Mouse (Mus musculus) neutrophil, adult 5-6 weeks (primary cell): ENCODE data around the gene Ccdc141. TPM values are rescaled to one million over a fixed set of nuclear protein-coding genes. Genes with fewer than 3 reads are reported as not detected.

Source experiments
- ATAC-seq: fragments of 151-379, 151-347 bp; 2 replicates; pipeline ENCODE4 v1.8.0; 2017; ENCODE audit warnings: mild to moderate bottlenecking, moderate TSS enrichment; ENCODE audit not compliant: insufficient number of reproducible peaks, poor library complexity, low FRiP score, severe bottlenecking; ENCODE audit errors: extremely low read depth
- total RNA-seq: library from RNA; stranded (forward); fragments of 200-1000 nt; gene quantifications from 2 replicates; pipeline ENCODE4 v1.2.3, GENCODE M21; 2017

Gene Ccdc141
- 0.25 TPM in 1 of 2 replicates, not detected in the other for total RNA-seq

- ATAC-seq, result no peak
Measured at GRCm38 (mm10) chr2:77170633-77171105, at the start of gene Ccdc141. Ccdc141 (minus strand) TSS chr2:77170636.

GRCm38 (mm10) chr2:77212885-77213284 is 42.4 kb upstream of the Ccdc141 start:
- no peak for ATAC-seq

GRCm38 (mm10) chr2:77206951-77207350 is 36.5 kb upstream of the Ccdc141 start:
- no peak for ATAC-seq

GRCm38 (mm10) chr2:77203916-77204315 is 33.5 kb upstream of the Ccdc141 start:
- no peak for ATAC-seq

- ATAC-seq, result no peak
Measured at GRCm38 (mm10) chr2:77201900-77202299, 31.5 kb upstream of the Ccdc141 start.

- no peak for ATAC-seq
Measured at GRCm38 (mm10) chr2:77200958-77201614, 30.6 kb upstream of the Ccdc141 start.

- no peak for ATAC-seq
Measured at GRCm38 (mm10) chr2:77200379-77200778, 29.9 kb upstream of the Ccdc141 start.

GRCm38 (mm10) chr2:77198246-77198645 is 27.8 kb upstream of the Ccdc141 start:
- ATAC-seq, result no peak

GRCm38 (mm10) chr2:77196819-77197218 is 26.4 kb upstream of the Ccdc141 start:
- no peak for ATAC-seq

- no peak for ATAC-seq
Measured at GRCm38 (mm10) chr2:77195056-77195455, 24.6 kb upstream of the Ccdc141 start.

- ATAC-seq, result no peak
Measured at GRCm38 (mm10) chr2:77191811-77192210, 21.4 kb upstream of the Ccdc141 start.

GRCm38 (mm10) chr2:77190891-77191290 is 20.5 kb upstream of the Ccdc141 start:
- ATAC-seq, result no peak

GRCm38 (mm10) chr2:77190301-77190700 is 19.9 kb upstream of the Ccdc141 start:
- ATAC-seq, result no peak

GRCm38 (mm10) chr2:77189671-77190070 is 19.2 kb upstream of the Ccdc141 start:
- ATAC-seq, result no peak

GRCm38 (mm10) chr2:77187501-77187900 is 17.1 kb upstream of the Ccdc141 start:
- no peak for ATAC-seq

- ATAC-seq, result no peak
Measured at GRCm38 (mm10) chr2:77186912-77187311, 16.5 kb upstream of the Ccdc141 start.

- ATAC-seq, result no peak
Measured at GRCm38 (mm10) chr2:77184049-77184571, 13.7 kb upstream of the Ccdc141 start.

- no peak for ATAC-seq
Measured at GRCm38 (mm10) chr2:77183646-77184045, 13.2 kb upstream of the Ccdc141 start.

GRCm38 (mm10) chr2:77182996-77183380 is 12.6 kb upstream of the Ccdc141 start:
- no peak for ATAC-seq

- ATAC-seq, result no peak
Measured at GRCm38 (mm10) chr2:77182271-77182995, 12.0 kb upstream of the Ccdc141 start.
